Mouse (Mus musculus) c-Kit-negative CD71-positive TER-119-positive erythroid progenitor cells, embryonic 14.5 days (primary cell): ENCODE measurements around the gene Zdhhc23.

Source experiments
- DNase-seq: peaks from one replicate; pipeline ENCODE4 v3.0.0-alpha.2; 2013; ENCODE audit warnings: low read depth, low spot score

The Zdhhc23 gene

DNA sequence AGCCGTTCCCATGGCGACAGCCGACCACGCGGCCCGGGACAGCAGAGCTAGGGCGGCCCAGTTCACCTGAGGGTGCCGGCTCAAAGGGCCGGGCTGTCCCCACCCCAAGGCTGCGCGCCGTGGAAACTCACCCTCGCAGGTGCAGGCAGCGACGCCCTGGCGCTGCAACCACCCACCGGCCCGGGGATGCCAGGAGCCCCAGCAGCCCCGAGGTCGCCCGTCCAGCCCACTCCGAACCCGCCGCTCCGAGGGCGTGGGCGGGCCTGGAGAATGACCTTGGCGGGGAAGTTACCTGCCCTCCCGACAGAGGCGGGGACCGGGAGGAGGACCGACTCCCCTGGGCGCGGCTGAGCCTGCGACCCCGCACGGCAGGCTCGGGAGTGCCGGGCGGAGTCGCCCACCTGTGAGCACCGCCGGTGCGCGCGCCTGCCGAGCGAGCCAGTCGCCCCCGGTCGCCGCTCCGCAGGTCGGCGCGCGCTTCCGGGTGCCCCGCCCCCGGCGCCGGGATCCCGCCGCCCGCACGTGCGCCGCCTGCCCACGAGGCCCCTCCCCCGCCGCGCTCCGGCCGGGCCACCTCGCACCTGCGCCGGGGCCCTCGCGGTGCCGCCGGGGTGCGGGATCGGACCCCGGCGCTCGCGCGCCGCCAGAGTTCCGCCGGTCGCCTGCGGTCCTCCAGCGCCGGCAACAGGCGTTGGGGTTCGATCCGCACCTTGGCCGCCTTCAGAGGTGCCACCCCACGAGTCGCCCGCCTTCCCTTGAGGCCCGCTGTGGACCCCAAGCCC, at the start of gene Zdhhc23:
TSS of gene Zdhhc23 (minus strand) at position 464 of the 782 bp plus-strand sequence.
- no peak for DNase-seq

DNA sequence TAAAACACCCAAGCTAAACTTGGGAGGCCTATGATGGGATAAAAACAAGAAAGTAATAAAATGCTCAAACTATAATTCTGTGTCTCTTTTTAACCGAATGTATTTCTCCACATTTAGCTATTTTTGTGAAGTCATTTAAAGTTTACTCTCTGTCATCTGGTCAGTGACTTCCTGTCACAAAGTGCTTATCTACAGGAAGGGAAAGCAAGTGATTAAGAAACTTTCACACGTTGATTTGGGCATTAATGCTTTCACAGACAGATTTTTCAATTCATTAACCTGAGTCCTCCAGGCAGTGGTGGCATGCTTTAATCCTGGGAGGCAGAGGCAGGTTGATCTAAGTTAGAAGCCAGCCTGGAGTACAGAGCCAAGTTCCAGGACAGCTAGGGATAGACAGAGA, 49.7 kb upstream of the Zdhhc23 start:
- no peak for DNase-seq

DNA sequence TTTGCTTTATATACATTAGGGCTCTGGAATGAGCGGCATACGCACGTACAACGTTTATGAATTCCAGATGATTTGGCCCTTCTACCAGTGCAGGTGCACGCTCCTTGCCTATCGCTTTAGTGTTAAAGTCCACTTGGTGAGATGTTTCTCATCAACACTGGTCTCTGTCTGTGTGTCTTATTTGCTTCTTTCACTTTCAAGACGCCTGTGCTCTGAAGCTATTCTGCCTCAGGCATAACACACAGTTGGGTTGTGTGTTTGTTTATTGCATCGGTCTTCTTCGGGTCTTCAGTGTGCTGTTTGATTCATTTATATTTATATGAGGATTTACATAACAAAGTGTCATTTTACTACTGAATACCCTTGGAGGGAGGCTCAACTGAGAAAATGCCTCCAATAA, 47.2 kb upstream of the Zdhhc23 start:
- DNase-seq, result no peak

DNA sequence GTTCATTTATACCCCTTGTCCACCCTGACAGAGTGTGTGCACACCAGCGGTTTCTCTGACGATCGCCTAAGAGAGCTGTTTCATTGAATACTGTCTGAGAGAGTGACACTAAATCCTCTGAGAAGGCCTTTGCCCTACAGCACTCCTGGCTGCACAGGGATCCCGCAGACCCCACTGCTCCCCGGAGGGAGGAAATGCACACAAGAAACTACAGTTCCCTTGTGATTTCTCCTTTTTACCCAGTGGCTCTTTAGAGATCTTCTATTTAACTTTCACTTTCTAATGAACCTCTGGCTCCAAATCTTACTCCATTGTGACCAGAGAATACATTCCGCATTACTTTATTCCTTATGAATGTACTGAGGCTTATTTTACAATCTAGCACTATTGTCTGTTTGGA, 46.6 kb upstream of the Zdhhc23 start:
- DNase-seq, result no peak

DNA sequence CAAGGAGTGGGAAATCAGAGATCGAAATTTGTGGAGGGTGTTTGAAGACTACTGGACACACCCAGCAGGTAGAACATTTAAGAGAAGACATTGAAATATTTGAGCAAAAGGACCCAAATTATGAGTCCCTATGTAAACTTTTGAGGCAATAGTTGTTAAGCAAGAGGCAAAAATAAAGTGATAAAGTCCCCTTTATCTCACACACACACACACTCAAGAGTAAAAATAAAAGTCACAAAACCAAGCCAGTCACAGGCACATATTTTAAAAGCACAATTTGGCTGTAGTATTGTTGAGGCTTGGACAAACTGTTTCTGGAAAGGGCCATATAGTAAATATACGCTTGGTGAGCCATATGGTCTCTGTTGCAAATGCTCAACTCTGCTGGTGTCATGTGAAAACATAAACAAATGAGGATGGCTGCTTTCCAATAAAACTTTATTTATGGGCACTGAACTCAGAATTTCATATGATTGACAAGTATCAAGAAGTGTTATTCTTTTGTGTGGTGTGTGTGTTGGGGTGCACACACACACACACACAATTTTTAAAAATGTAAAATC, 39.5 kb upstream of the Zdhhc23 start:
- no peak for DNase-seq

DNA sequence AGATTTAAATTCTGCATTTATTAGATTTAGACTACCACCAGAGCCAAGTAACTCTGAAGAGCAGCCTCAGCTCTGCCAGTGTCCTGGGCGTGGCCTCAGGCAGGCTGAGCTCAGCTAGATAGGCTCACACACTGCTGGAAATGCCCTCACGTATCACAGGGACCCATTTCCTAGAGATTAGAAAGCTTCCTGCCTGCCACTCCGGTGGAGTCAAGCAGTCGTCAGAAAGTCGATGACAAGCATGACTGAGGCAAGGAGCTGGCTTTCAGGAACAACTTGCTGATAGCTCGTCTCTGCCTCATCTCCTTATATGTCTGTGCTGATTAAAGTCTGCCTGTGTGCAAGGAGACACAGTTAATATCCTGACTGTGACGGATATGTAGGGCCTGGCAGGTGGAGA, 38.8 kb upstream of the Zdhhc23 start:
- peak; percentile 49 for DNase-seq

DNA sequence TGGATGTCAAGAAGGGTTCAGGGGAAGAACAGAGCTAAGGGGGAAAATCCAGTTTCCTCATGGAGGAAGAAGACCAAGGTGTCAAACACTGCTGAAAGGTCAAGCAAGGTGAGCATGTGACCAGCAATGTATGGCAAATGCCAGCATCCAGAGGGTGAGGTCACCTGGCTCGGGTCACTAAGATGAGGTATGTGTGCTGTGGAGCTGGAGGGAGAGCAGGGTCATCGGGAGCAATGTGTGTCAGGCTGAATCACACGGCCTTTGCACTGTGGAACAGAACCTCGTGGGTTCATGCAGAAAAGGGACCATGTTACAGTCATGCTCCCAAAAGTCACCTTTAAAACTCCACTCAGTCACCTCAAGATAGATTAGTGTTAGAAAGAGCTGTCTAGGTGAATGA, 38.1 kb upstream of the Zdhhc23 start:
- no peak for DNase-seq

DNA sequence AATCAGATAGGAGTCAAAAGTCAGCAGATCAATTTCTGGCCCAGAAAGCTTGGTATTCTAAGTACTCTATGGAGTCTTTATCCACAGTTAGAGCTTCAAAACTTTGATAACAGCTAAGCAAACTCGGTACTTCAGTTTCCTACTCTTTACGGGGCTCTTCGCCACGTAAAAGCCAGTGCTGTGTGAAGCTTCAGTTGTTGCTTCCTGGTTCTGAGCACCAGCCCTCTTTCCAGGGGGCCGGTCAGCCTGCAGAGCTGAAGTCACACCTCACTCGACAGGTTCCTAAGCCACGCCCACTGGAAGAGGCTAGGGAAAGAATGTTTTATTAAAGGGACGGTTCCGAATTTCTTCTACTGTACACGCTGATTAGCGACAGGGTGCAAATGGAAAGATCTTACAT, 36.6 kb upstream of the Zdhhc23 start:
- no peak for DNase-seq

DNA sequence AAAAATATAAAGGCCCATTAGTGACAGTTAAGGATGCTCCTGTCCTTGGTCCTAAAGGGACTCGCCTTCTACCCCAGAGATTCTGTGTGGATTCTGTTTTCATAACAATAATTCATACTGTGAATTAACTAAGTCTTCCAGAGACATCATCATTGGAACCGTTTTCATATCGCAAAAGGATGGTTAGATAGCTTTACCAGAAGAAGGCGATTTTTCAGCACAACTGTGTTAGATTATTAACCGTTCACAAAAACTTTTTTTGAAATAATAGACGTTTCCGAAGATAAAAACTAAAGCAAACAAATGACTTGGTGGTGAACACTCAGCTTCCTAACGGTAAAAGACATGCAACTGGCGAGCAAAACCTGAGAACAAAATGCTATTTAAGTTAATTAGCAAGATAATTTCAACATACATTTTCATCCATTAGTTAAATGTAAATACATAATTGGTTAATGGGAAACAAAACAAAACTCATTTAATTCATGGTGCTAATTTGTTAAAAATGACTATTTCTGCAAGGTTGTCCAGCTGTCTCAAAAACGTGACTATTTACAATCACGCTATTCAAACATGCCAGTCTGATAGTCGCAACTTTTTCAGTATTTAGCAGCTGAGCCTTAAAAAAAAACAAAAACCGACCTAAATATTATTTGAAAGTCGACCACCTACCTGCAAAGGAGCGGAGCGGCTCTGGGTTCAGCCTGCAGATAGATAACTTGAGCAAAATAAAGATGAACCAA, 36.0 kb upstream of the Zdhhc23 start:
- DNase-seq, result no peak

DNA sequence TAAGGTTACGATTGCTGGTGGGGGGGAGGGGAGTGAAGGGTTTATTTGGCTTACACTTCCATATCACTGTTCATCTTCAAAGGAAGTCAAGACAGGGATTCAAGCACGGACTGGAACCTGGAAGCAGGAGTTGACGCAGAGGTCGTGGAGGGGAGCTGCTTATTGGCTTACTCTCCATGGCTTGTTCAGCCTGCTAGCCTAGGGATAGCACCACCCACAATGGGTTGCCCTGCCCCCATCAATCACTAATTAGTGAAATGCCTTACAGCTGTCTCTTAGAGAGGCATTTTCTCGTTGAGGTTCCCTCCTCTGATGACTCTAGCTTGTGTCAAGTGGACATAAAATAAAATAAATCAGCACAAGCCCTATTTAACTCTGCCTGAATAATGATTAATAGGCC, 31.4 kb upstream of the Zdhhc23 start:
- no peak for DNase-seq

DNA sequence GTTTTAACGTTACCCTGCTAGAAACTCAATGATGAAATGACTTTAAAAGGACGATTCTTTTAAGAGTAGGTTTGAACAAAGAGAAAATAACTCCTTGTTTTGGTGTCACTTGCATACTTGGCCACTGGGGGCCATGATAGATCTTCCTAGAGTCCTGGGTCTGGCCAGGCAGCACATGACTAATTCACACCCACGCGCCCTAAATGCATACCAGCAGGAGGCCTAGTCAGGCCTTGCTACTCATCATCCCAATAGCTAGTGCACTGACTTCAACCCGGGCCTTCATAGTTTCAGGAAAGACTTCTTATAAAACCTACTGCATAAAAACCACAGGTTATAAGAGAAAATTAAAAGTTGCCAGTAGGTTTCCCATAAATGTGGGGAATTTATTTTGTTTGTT, 22.5 kb upstream of the Zdhhc23 start:
- DNase-seq, result no peak

DNA sequence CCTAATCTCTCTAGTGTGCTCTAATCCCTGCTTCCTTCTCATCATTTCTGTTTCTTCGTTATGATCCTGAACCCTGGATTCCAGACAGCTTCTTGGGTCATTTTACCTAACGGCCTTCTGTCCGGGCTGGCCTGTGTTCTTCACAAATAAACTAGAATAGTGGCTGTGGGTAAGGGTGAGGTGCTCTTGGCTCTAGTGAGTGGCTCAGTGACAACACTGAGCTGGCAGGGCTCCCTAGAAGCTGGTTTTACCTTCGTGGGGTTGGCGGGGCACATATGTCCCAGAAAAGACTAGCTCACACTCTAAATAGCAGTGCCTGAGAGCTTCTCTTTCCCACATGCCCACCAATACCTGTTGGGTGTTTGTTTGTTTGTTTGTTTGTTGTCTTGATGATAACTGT, 19.9 kb upstream of the Zdhhc23 start:
- no peak for DNase-seq

DNA sequence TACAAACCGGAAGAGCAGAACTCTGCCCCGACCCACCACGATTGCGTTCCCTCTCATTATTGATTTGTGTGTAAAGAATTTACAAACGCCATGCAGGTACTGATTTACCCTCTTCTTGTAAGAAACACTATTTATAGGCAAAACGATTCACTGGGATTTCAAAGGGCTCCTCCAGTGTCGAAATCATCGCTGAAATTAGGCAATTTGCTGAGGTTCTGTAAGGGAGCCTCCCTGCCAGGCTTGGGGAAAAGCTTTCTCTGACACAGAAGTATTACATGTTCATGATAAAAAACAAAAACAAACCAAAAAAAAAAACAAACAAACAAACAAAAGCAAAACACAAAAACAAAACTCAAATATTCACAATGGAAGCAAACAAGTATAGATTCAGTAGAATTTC, 19.5 kb upstream of the Zdhhc23 start:
- DNase-seq, result no peak

DNA sequence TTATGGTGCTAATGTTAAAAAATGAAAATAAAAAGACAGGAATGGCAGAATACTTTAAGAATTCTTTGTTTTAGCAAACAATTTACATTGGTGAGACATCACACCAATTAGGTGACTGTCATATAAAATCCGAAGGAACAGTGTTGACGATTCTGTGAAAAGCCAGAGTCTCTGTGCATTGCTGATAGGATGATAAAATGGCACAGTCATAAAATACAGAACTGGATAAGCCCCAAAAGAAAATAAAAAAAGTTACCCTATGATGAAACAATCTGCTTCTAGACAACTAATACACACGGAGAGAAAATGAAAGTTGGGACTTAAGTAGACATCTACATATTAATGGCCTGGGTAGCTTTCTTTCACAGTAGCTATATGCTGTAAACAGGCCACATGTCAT, 15.0 kb upstream of the Zdhhc23 start:
- no peak for DNase-seq

DNA sequence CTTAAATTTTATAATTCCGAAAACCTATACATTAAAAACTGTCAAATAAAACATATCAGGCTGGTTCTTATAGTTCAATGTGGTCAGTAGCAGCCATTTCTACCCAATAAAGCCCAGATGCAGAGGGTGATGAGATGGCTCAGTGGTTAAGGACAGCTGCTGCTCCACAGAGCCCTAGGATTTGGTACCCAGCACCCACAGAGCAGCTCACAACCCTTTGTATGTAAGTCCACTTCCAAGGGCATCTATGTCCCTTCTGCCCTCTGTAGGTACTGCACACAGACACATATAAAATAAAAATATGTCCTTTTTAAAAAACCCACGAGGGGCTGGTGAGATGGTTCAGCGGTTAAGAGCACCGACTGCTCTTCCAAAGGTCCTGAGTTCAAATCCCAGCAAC, 6.7 kb upstream of the Zdhhc23 start:
- no peak for DNase-seq

DNA sequence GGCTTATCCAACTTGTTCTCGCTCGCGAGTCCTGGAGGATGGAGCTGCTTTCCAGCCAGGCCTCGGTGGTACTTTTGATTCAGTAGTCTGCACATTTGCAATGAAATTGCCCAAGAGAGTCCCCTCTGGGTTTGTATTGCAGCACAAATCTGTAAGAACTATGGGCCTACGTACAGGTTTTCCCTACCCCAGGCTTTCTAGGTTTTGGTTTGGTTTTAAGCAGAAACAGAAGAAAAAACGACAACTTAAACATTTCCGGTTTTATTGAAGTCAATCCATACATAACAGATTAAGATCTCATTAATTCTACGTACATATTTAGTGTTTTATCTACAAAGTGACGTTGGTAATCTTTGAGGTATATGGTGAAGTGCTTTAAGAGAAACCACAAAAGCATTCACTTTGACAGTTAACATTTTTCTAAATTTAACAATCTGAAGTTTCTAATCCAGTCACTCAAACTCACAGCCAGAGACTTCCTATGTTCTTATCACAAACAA, 569 bp upstream of the Zdhhc23 start:
- no peak for DNase-seq

DNA sequence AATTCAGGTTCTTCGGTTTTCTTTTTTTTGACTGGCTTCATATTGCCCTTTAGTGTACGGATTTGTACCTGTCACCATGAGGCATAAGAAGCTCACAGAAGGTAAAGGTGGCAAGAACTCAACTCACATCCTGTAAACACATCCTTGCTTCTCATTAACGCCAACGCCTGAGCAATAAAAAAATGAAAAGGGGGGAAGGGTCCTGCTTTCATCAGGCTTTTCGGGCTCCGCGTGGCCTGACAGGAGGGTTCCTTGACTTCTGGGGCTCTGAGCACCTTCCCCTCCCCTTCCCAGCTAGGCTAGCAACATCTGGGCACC, 622 bp downstream of the Zdhhc23 start:
- no peak for DNase-seq

DNA sequence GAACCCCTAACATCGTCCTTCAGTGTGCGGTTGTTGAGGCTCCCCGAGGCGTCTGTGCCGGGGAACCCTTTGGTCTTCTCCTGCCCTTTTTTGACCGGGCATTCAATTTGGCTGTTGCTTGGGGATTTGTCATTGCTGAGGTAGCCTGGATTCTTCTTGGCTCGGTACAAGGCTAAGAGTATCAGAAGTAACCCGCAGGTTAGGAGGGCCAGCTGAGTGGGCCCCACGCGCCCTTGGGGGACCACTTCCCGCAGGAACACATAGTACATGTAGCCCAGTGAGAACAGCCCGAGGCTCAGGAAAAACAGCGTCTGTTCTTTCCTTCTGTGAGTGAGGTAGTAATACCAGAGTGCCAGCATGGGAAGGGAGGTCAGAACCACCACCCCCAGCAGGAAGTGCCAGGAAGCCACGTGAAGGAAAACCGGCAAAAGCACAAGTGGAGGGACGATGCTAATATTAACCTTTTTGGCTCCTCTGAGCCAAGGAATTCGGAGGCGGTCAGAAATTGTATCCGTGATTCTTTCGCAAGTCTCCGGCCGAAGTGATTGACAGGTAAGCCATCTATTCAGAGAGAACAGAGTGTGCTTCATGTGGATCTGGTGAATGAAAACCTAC, 5.9 kb downstream of the Zdhhc23 start:
- no peak for DNase-seq

DNA sequence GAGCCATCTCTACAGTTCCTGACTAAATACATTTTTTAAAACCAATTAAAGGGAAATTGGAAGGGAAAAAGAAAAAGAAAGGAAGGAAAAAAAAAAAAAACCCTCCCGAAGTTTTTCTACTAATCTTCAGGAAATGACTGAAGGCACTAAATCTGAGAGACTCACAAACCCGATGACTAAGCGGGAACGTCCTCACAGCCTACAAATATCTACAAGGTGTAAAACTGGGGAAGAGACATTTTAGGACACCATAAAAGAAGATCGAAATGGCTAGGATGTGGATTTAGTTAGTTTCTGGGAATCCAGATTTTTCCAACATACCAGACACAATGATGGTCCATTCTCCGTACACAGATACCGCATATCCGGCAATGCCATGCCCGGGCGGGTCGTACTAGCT, 6.4 kb downstream of the Zdhhc23 start:
- no peak for DNase-seq

DNA sequence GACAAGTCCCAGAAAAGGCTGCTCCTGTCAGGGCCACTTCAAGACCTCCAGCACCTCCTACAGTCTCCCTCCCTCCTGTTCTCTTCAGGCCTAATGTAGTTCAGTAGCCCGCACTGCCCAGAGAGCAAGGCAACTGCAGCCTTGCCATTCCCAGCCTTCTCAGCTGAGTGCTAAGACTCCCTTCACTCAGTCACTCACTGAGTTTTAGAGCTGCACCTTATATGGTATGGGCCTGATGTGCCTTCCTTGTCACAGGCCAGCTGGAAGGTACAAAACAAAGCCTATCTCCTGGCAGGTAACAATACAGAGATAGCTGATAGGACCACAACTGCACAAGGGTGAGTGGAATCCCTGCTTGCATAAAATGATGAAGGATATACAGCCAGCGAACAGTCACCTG, 7.2 kb downstream of the Zdhhc23 start:
- DNase-seq, result no peak

DNA sequence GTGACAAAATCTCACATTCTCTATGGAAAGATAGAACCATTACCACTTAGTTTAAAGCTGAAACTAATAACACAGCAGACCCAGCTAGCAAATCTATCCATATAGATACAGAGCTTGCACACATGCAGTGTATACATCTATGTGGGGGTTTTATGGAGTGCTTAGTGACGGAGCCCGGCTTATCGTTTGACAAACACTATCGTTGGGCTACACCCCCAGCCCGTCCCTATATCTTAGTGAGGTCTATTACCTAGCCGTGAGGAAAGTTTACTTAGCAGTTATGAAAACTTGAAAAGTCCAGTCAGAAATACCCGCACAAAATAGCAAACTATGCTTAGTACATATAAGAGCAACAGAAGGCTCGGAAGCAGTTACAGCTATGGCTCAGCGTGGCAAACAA, 7.8 kb downstream of the Zdhhc23 start:
- no peak for DNase-seq

DNA sequence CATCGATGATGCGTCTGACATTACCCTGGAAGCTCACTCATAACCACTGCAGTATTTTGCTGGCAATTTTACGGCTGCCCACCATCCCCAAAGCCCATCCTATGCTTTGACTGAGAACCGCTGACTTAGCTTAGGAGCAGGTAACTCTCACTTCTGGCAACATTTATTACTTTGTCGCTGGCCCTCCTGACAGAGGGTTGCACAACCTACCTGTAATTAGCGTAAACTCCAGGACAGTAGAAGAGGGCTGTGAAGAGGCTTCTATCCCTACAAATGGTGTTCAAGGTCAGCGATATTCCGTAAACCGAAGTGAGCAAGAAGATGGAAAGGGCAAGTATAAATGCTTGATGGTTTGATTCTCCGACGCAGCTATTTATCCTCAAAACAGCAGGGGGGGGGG, 8.4 kb downstream of the Zdhhc23 start:
- DNase-seq, result no peak

DNA sequence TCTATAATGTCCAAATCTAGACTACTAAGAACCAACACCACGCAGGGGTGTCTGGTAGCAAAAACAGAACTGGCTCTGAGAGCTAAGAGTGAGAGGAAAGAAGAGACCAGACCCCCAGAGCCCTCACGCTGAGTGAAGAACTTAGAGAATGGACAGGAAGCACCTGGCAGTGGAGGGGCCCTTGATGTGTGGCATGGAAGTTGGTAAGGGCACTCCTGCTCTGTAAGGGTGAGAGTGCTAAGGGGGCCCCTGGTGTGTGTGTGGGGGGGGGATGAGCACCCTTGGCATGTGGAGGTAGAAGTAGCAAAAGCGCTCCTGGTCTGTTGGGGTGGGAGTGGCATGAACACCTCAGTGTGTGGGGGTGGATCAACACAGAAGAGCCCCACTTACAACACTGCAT, 9.2 kb downstream of the Zdhhc23 start:
- DNase-seq, result no peak
